In genomic region chr14:105830701-105831100, GRCm38 (mm10) we compare ENCODE assay signal across 18 mouse cellular contexts.
DNase-seq lines count a peak whose midpoint lies in the region; ATAC-seq lines count a peak whose summit lies in the region.
"Had no signal": no experiment of that assay in that cellular context is flagged by ENCODE, and none has a peak within 500 bp of the region (broad histone marks: within the 10 kb centered on the region; RNA-seq: fewer than 3 reads in every experiment).

No protein-coding gene starts in this region.

- no peaks in the 10 kb centered on the region for H3K27me3 ChIP-seq in heart, embryonic 10.5 days (ENCODE audit: insufficient read depth, poor library complexity, severe bottlenecking)
- H3K27me3 ChIP-seq: embryonic facial prominence, embryonic 13.5 days; limb, embryonic 15.5 days; neural tube, embryonic 13.5 days had no signal

- no peaks in the 10 kb centered on the region for H3K36me3 ChIP-seq in heart, embryonic 10.5 days
- H3K36me3 ChIP-seq: embryonic facial prominence, embryonic 13.5 days; limb, embryonic 15.5 days; neural tube, embryonic 13.5 days had no signal

- no peak overlapping the region for H3K4me3 ChIP-seq in heart, embryonic 10.5 days
- H3K4me3 ChIP-seq: embryonic facial prominence, embryonic 13.5 days; left cerebral cortex, adult 2 months; limb, embryonic 15.5 days; neural tube, embryonic 13.5 days had no signal

- ATAC-seq in monocyte, adult 5-6 weeks (replicated peaks; ENCODE audit: insufficient number of reproducible peaks, low FRiP score, low TSS enrichment, poor library complexity, severe bottlenecking), result no peak

- DNase-seq in heart, adult 11 months, result peak; percentile 74
- DNase-seq in heart, postnatal 14 days, result no peak
- peak; percentile 50 for DNase-seq in heart, postnatal 4 days
- DNase-seq in heart, embryonic 10.5 days (ENCODE audit: low spot score), result no peak
- peak; percentile 47 for DNase-seq in lung, postnatal 10 days
- DNase-seq in left cerebral cortex, adult 8-10 months (ENCODE audit: low spot score in 2 of 2), result no peak
- no peak for DNase-seq in right cerebral cortex, postnatal 10 days (ENCODE audit: low spot score in 2 of 2)
- DNase-seq: adrenal gland, postnatal 25 days; cerebellum, adult 2 months; kidney, adult 8-10 months; kidney, postnatal 25 days; thymus, postnatal 4 days had no signal

- H3K4me1 ChIP-seq in heart, embryonic 10.5 days, result no peaks in the 10 kb centered on the region
- H3K4me1 ChIP-seq: limb, embryonic 15.5 days; neural tube, embryonic 13.5 days had no signal

- H3K27ac ChIP-seq in heart, embryonic 10.5 days, result no peak overlapping the region
- H3K27ac ChIP-seq: embryonic facial prominence, embryonic 13.5 days; left cerebral cortex, adult 2 months; limb, embryonic 15.5 days; neural tube, embryonic 13.5 days; stomach, postnatal 0 days had no signal

- H3K9me3 ChIP-seq in heart, embryonic 10.5 days, result no peaks in the 10 kb centered on the region
- H3K9me3 ChIP-seq: embryonic facial prominence, embryonic 13.5 days; limb, embryonic 15.5 days; neural tube, embryonic 13.5 days had no signal

- WGBS in heart, embryonic 10.5 days, result 81% methylated on average over 12 of the region's 12 CpGs

- intact Hi-C loops in heart, postnatal 14 days (cut with DNase I), result no loop called here

Comparison
In these comparisons a context has a peak if more than half of its experiments do, and no peak if none do; other contexts are left out.
1. DNase-seq: peak in heart, adult 11 months (single experiment), heart, postnatal 4 days (single experiment) and lung, postnatal 10 days (single experiment); none in heart, postnatal 14 days (0 of 2), heart, embryonic 10.5 days (single experiment), left cerebral cortex, adult 8-10 months (0 of 2) and right cerebral cortex, postnatal 10 days (0 of 2).